Mouse (Mus musculus) limb, embryonic 15.5 days (tissue): ENCODE results near the gene Tgm2. TPM values are rescaled to one million over a fixed set of nuclear protein-coding genes. Genes with fewer than 3 reads are reported as not detected.

Source experiments
- ATAC-seq: fragments of 200-750 bp; cut with Nextera tagmentation; 2 replicates; pipeline ENCODE4 v1.8.0; 2017; ENCODE audit warnings: low read depth, moderate TSS enrichment; ENCODE audit not compliant: insufficient number of reproducible peaks, low FRiP score, low TSS enrichment
- H3K27ac ChIP-seq: fragments of 300-500 bp; sonication (generic); 2 replicates; pipeline ENCODE4 v1.5.1; 2015; ENCODE audit warnings: moderate library complexity, mild to moderate bottlenecking, inconsistent platforms
- H3K27me3 ChIP-seq: fragments of 300-500 bp; sonication (generic); 2 replicates; pipeline ENCODE4 v1.6.1; 2015; ENCODE audit warnings: inconsistent platforms
- H3K36me3 ChIP-seq: fragments of 300-500 bp; sonication (generic); 2 replicates; pipeline ENCODE4 v1.6.1; 2015; ENCODE audit warnings: inconsistent platforms
- H3K4me1 ChIP-seq: fragments of 300-500 bp; sonication (generic); 2 replicates; pipeline ENCODE4 v1.6.1; 2015; ENCODE audit warnings: inconsistent platforms
- H3K4me2 ChIP-seq: fragments of 300-500 bp; sonication (generic); 2 replicates; pipeline ENCODE4 v1.6.1; 2015; ENCODE audit warnings: mild to moderate bottlenecking, inconsistent platforms
- H3K4me3 ChIP-seq: fragments of 300-500 bp; sonication (generic); 2 replicates; pipeline ENCODE4 v1.5.1; 2015; ENCODE audit warnings: mild to moderate bottlenecking, inconsistent platforms
- H3K9ac ChIP-seq: fragments of 300-500 bp; sonication (generic); 2 replicates; pipeline ENCODE4 v1.6.1; 2015; ENCODE audit warnings: inconsistent platforms
- H3K9me3 ChIP-seq: fragments of 300-500 bp; sonication (generic); 2 replicates; pipeline ENCODE4 v1.6.1; 2016; ENCODE audit warnings: inconsistent platforms
- WGBS: fragments of 180-500 bp; shearing (Covaris S2); methylation state at CpG from one replicate; pipeline ENCODE4 v1.1.7; 2015; 5-methylcytosine and 5-hydroxymethylcytosine counted together
- polyA plus RNA-seq: library from polyadenylated mRNA; unstranded; fragments of >200 nt; fragmentation: Nextera tagmentation; extraction: Ambion mirVana; gene quantifications from 2 replicates; pipeline ENCODE4 v1.2.1, GENCODE M21; 2015

Gene Tgm2
- polyA plus RNA-seq, result 13.3 and 18.1 TPM in 2 replicates

GRCm38 (mm10) chr2:158146223-158146622, at the start of gene Tgm2:
Gene Tgm2 (minus strand): TSS chr2:158146436.
- WGBS, result under 1% methylated on average over 22 of the region's 33 CpGs
- H3K27me3 ChIP-seq, result peaks cover 18% of the 10 kb centered on the region
- H3K4me2 ChIP-seq, result peak within 1 kb of the TSS; percentile 74
- H3K9me3 ChIP-seq, result no peaks in the 10 kb centered on the region
- H3K4me1 ChIP-seq, result peaks cover 41% of the 10 kb centered on the region
- no peaks in the 10 kb centered on the region for H3K36me3 ChIP-seq
- ATAC-seq, result peak; percentile 62
- peak within 1 kb of the TSS; percentile 27; the same call in 1 of the 2 replicates for H3K9ac ChIP-seq
- H3K4me3 ChIP-seq, result peak within 1 kb of the TSS; percentile 46
- H3K27ac ChIP-seq, result no peak within 1 kb of the TSS

GRCm38 (mm10) chr2:158194945-158195640, 48.9 kb upstream of the Tgm2 start:
- ATAC-seq, result no peak

GRCm38 (mm10) chr2:158193611-158194336, 47.5 kb upstream of the Tgm2 start:
- Histone ChIP-seq H3K27ac (no peak overlapping the region), H3K9ac (no peak overlapping the region), H3K4me1 (peaks cover 27% of the 10 kb centered on the region; the same call in 1 of the 2 replicates), H3K36me3 (peaks cover 28% of the 10 kb centered on the region), H3K4me3 (no peak overlapping the region), H3K9me3 (no peaks in the 10 kb centered on the region), H3K4me2 (no peak overlapping the region), H3K27me3 (0 out of 2 replicates have a peak, but pooled peaks cover 4% of the 10 kb centered on the region)
- WGBS, result 34% methylated on average over 10 of the region's 10 CpGs
- no peak for ATAC-seq

More at GRCm38 (mm10) chr2:158194945-158195640, 48.9 kb upstream of the Tgm2 start:
- Histone ChIP-seq H3K4me2 (no peak overlapping the region), H3K27me3 (no peaks in the 10 kb centered on the region), H3K4me1 (peaks cover 20% of the 10 kb centered on the region; the same call in 1 of the 2 replicates), H3K36me3 (peaks cover 40% of the 10 kb centered on the region), H3K27ac (no peak overlapping the region), H3K9me3 (no peaks in the 10 kb centered on the region), H3K9ac (no peak overlapping the region), H3K4me3 (no peak overlapping the region)
- WGBS, result 31% methylated on average over 10 of the region's 10 CpGs

GRCm38 (mm10) chr2:158191098-158191497, 44.9 kb upstream of the Tgm2 start:
- Histone ChIP-seq H3K4me1 (peaks cover 27% of the 10 kb centered on the region; the same call in 1 of the 2 replicates), H3K27ac (no peak overlapping the region), H3K9me3 (no peaks in the 10 kb centered on the region), H3K4me3 (no peak overlapping the region), H3K9ac (no peak overlapping the region), H3K27me3 (0 out of 2 replicates have a peak, but pooled peaks cover 4% of the 10 kb centered on the region), H3K36me3 (peaks cover 5% of the 10 kb centered on the region; the same call in 1 of the 2 replicates), H3K4me2 (no peak overlapping the region)
- WGBS, result 50% methylated on average over 7 of the region's 7 CpGs
- no peak for ATAC-seq

- H3K9me3 ChIP-seq, result no peaks in the 10 kb centered on the region
- no peak overlapping the region for H3K27ac ChIP-seq
- WGBS, result 66% methylated on average over 11 of the region's 11 CpGs
- peaks cover 19% of the 10 kb centered on the region; the same call in 1 of the 2 replicates for H3K4me1 ChIP-seq
- no peak overlapping the region for H3K4me2 ChIP-seq
- 0 out of 2 replicates have a peak, but pooled peaks cover 4% of the 10 kb centered on the region for H3K27me3 ChIP-seq
- no peaks in the 10 kb centered on the region for H3K36me3 ChIP-seq
- ATAC-seq, result no peak
- no peak overlapping the region for H3K9ac ChIP-seq
- no peak overlapping the region for H3K4me3 ChIP-seq
Measured at GRCm38 (mm10) chr2:158189451-158189850, 43.2 kb upstream of the Tgm2 start.

- no peaks in the 10 kb centered on the region for H3K36me3 ChIP-seq
- H3K4me2 ChIP-seq, result no peak overlapping the region
- H3K9me3 ChIP-seq, result no peaks in the 10 kb centered on the region
- 0 out of 2 replicates have a peak, but pooled peaks cover 4% of the 10 kb centered on the region for H3K27me3 ChIP-seq
- ATAC-seq, result no peak
- H3K9ac ChIP-seq, result no peak overlapping the region
- H3K27ac ChIP-seq, result no peak overlapping the region
- 45% methylated on average over 11 of the region's 11 CpGs for WGBS
- no peak overlapping the region for H3K4me3 ChIP-seq
- H3K4me1 ChIP-seq, result peaks cover 7% of the 10 kb centered on the region; the same call in 1 of the 2 replicates
Measured at GRCm38 (mm10) chr2:158186206-158186871, 40.1 kb upstream of the Tgm2 start.

GRCm38 (mm10) chr2:158183266-158183665, 37.0 kb upstream of the Tgm2 start:
- no peaks in the 10 kb centered on the region for H3K36me3 ChIP-seq
- no peak for ATAC-seq
- no peaks in the 10 kb centered on the region for H3K9me3 ChIP-seq
- H3K27ac ChIP-seq, result no peak overlapping the region
- no peak overlapping the region for H3K4me2 ChIP-seq
- H3K4me3 ChIP-seq, result no peak overlapping the region
- H3K9ac ChIP-seq, result no peak overlapping the region
- 84% methylated on average over 8 of the region's 8 CpGs for WGBS
- no peaks in the 10 kb centered on the region for H3K27me3 ChIP-seq
- H3K4me1 ChIP-seq, result peaks cover 16% of the 10 kb centered on the region

GRCm38 (mm10) chr2:158181932-158182331, 35.7 kb upstream of the Tgm2 start:
- no peak for ATAC-seq
- H3K27me3 ChIP-seq, result no peaks in the 10 kb centered on the region
- H3K9me3 ChIP-seq, result no peaks in the 10 kb centered on the region
- no peak overlapping the region for H3K4me3 ChIP-seq
- H3K27ac ChIP-seq, result no peak overlapping the region
- H3K4me2 ChIP-seq, result no peak overlapping the region
- WGBS, result 51% methylated on average over 6 of the region's 6 CpGs
- peaks cover 16% of the 10 kb centered on the region for H3K4me1 ChIP-seq
- no peaks in the 10 kb centered on the region for H3K36me3 ChIP-seq
- H3K9ac ChIP-seq, result no peak overlapping the region

- Histone ChIP-seq H3K27ac (no peak overlapping the region), H3K4me1 (peaks cover 16% of the 10 kb centered on the region), H3K27me3 (no peaks in the 10 kb centered on the region), H3K9ac (no peak overlapping the region), H3K36me3 (no peaks in the 10 kb centered on the region), H3K4me3 (no peak overlapping the region), H3K4me2 (no peak overlapping the region), H3K9me3 (no peaks in the 10 kb centered on the region)
- 47% methylated on average over 9 of the region's 9 CpGs for WGBS
- ATAC-seq, result no peak
Measured at GRCm38 (mm10) chr2:158180797-158181196, 34.6 kb upstream of the Tgm2 start.

GRCm38 (mm10) chr2:158179370-158180111, 33.3 kb upstream of the Tgm2 start:
- Histone ChIP-seq H3K9ac (peak overlapping the region; percentile 23), H3K4me2 (peak overlapping the region; percentile 52), H3K4me1 (peaks cover 16% of the 10 kb centered on the region), H3K27ac (peak overlapping the region; percentile 50; the same call in 1 of the 2 replicates), H3K27me3 (no peaks in the 10 kb centered on the region), H3K36me3 (no peaks in the 10 kb centered on the region), H3K4me3 (peak overlapping the region; percentile 37), H3K9me3 (no peaks in the 10 kb centered on the region)
- WGBS, result 21% methylated on average over 18 of the region's 18 CpGs
- no peak; the same call in 1 of the 2 replicates for ATAC-seq
